Mouse (Mus musculus) limb, embryonic 14.5 days (tissue): Measurements from ENCODE around the gene Rims3. TPM values are rescaled to one million over a fixed set of nuclear protein-coding genes. Genes with fewer than 3 reads are reported as not detected.

Source experiments
- ATAC-seq: fragments of 200-750 bp; cut with Nextera tagmentation; 2 replicates; pipeline ENCODE4 v1.8.0; 2017; ENCODE audit warnings: low read depth, moderate number of reproducible peaks, moderate TSS enrichment; ENCODE audit not compliant: low FRiP score
- DNase-seq: peaks from one replicate; pipeline ENCODE4 v3.0.0-alpha.2; 2015; ENCODE audit warnings: low spot score
- H3K27ac ChIP-seq: fragments of 300-500 bp; sonication (generic); replicated peaks from 2 replicates; pipeline ENCODE4 v1.5.1; 2014; ENCODE audit warnings: low read depth, mild to moderate bottlenecking, low read length, moderate library complexity, mixed read lengths
- H3K27me3 ChIP-seq: fragments of 300-500 bp; sonication (generic); 2 replicates; pipeline ENCODE4 v1.6.1; 2014; ENCODE audit warnings: low read length, mixed read lengths; ENCODE audit not compliant: control insufficient read depth, insufficient read depth
- H3K36me3 ChIP-seq: fragments of 300-500 bp; sonication (generic); 2 replicates; pipeline ENCODE4 v1.6.1; 2014; ENCODE audit warnings: mild to moderate bottlenecking, low read length, moderate library complexity, mixed read lengths; ENCODE audit not compliant: control insufficient read depth, insufficient read depth
- H3K4me1 ChIP-seq: fragments of 300-500 bp; sonication (generic); 2 replicates; pipeline ENCODE4 v1.6.1; 2014; ENCODE audit warnings: antibody characterized with exemption, low read length, mixed read lengths; ENCODE audit not compliant: control insufficient read depth, insufficient read depth
- H3K4me2 ChIP-seq: fragments of 300-500 bp; sonication (generic); replicated peaks from 2 replicates; pipeline ENCODE4 v1.6.1; 2014; ENCODE audit warnings: low read depth, mild to moderate bottlenecking, low read length, moderate library complexity; ENCODE audit not compliant: severe bottlenecking
- H3K4me3 ChIP-seq: fragments of 300-500 bp; sonication (generic); replicated peaks from 2 replicates; pipeline ENCODE4 v1.5.1; 2014; ENCODE audit warnings: low read length
- H3K9ac ChIP-seq: fragments of 300-500 bp; sonication (generic); 2 replicates; pipeline ENCODE4 v1.6.1; 2014; ENCODE audit warnings: mild to moderate bottlenecking, low read depth, low read length, moderate library complexity; ENCODE audit not compliant: severe bottlenecking
- H3K9me3 ChIP-seq: fragments of 300-500 bp; sonication (generic); 2 replicates; pipeline ENCODE4 v1.6.1; 2016; ENCODE audit warnings: low read length; ENCODE audit not compliant: control insufficient read depth
- POLR2A ChIP-seq: fragments of 200-500 bp; IDR thresholded peaks from 2 replicates; pipeline ENCODE4 v1.8.0; 2012; ENCODE audit warnings: inconsistent platforms, mild to moderate bottlenecking, moderate library complexity, borderline replicate concordance; ENCODE audit not compliant: insufficient read depth, insufficient read length; ENCODE audit errors: extremely low read depth
- WGBS: fragments of 180-500 bp; shearing (Covaris S2); extraction: QIAGEN DNeasy Blood & Tissue Kit; methylation state at CpG from one replicate; pipeline ENCODE4 v1.1.7; 2014; 5-methylcytosine and 5-hydroxymethylcytosine counted together
- polyA plus RNA-seq, 2 experiments: library from polyadenylated mRNA; depleted of rRNA in 1 of 2; stranded (reverse) in 1 of 2; unstranded in 1 of 2; fragments of >200 nt; fragmentation: Nextera tagmentation in 1 of 2; extraction: Ambion mirVana in 1 of 2; gene quantifications; 2 replicates each; pipeline versions ENCODE4 v1.2.1 to v1.2.3; 2012 to 2014

Rims3 gene
- polyA plus RNA-seq, 2 experiments = 0.55 to 0.75 TPM

DNA sequence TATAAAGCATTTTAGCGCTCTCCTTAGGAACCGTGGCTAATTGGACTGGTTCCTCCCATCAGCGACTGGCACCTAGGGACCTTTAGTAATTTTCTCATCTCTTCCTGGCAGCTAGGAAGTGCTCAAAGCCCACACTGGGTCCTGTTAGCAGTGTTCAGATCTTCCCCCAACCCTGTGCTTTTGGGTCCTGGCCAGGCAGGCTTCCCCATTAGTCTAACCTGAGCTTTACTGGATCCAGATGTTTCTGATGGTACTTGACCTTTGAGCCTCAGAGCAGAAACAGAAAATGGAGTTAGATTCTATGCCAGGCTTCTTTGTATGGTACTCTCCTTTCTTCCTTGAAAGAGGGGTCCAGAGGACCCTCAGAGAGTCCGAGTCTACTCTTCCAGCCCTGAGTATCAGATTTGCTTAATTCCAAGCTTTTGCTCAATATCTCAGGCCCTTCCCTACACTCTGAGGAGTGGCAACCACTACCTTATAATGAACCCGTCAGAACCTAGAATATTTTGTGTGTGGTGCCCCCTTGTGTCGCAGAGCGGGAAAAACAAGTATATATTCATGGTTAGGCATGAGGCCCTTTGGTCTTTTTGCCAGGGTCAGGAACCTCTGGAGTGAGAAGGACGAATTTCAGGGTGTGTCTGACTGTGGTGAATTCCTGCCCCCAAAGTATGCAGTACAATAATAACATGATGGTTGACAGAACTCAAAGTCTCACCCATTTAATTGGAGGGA lies 32.9 kb downstream of the Rims3 start:
- Histone ChIP-seq H3K9ac (no peak overlapping the region), H3K9me3 (no peaks in the 10 kb centered on the region), H3K27me3 (no peaks in the 10 kb centered on the region), H3K4me3 (no peak overlapping the region), H3K36me3 (no peaks in the 10 kb centered on the region), H3K4me1 (peaks cover 7% of the 10 kb centered on the region; the same call in 1 of the 2 replicates), H3K4me2 (no peak overlapping the region), H3K27ac (no peak overlapping the region)
- no peak for ATAC-seq
- WGBS = 16% methylated on average over 8 of the region's 8 CpGs
- peak; percentile 13 for DNase-seq
- no peak for TF ChIP-seq POLR2A

DNA sequence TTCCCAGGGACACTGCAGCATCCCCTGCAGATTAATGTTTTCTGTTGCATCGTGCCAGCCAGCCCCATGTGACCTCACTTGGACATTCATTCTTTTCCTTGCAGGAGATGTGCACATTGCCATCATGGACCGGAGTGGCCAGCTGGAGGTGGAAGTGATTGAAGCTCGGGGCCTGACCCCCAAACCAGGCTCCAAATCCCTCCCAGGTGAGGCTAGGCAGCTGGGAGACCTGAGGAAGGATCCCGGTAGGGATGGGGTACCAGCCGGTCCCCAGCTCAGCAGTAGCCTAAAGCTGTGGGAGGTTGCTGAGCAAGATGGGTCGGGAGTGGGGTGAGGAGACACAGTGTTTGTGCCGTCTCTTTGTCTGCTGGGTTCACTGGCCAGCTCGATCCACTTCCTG lies 34.3 kb downstream of the Rims3 start:
- no peak for TF ChIP-seq POLR2A
- Histone ChIP-seq H3K27me3 (no peaks in the 10 kb centered on the region), H3K4me2 (no peak overlapping the region), H3K4me3 (no peak overlapping the region), H3K27ac (no peak overlapping the region), H3K36me3 (no peaks in the 10 kb centered on the region), H3K9me3 (no peaks in the 10 kb centered on the region), H3K9ac (no peak overlapping the region), H3K4me1 (peaks cover 7% of the 10 kb centered on the region; the same call in 1 of the 2 replicates)
- WGBS = 69% methylated on average over 8 of the region's 8 CpGs
- no peak for DNase-seq
- ATAC-seq = no peak

DNA sequence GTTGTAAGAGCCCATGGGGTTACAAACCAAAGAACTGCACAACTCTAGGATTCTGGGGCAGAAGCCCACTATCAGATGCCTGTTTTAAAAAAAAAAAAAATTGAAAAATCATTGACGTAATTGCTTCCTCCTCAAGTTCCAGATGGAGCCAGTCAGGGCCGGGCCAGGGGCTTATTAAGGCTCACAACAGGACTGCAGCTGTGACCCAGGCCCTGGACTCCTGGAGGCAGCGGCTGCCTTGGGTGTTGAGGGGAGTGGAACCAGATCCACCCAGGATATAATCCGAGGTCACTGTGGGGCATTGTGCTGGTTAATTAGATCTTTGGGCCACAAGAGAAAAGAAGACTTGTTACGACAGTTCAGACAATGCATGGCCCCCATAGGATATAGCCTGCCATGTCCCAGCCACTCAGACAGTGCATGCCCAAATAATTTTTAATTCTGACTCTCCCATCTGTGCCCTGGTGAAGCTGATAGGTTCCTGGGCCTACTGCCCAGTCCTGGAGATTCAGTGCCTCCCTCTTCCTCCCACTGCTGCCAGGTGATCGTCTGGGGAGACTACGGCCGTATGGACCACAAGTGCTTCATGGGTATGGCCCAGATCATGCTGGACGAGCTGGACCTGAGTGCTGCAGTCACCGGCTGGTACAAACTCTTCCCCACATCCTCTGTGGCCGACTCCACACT lies 36.3 kb downstream of the Rims3 start:
- Histone ChIP-seq H3K9me3 (no peaks in the 10 kb centered on the region), H3K4me3 (no peak overlapping the region), H3K27ac (no peak overlapping the region), H3K27me3 (no peaks in the 10 kb centered on the region), H3K36me3 (no peaks in the 10 kb centered on the region), H3K9ac (no peak overlapping the region), H3K4me2 (no peak overlapping the region), H3K4me1 (peaks cover 2% of the 10 kb centered on the region; the same call in 1 of the 2 replicates)
- TF ChIP-seq POLR2A = no peak
- DNase-seq (peak; percentile 7), ATAC-seq (peak; percentile 70)
- WGBS = 42% methylated on average over 11 of the region's 11 CpGs

DNA sequence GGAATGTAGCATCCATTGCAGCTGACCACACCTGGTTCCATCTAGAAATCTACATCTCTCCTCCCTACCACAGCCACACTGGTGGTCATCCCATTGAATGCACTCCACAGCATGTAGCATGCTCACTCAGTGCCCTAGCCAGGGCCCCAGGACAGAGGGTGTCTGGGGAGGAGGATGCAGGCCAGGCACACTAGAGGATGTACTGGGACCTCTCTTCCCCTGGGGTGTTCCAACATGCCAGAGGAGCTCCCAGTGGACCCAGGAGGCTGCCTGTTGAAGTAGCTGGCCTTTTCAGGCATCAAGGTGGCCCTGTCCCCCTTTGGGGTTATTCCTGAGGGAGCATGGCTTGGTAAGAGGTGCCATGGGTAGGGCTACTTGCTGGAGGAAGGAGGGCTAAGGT lies 37.3 kb downstream of the Rims3 start:
- DNase-seq (no peak), ATAC-seq (no peak)
- Histone ChIP-seq H3K27ac (no peak overlapping the region), H3K4me1 (no peaks in the 10 kb centered on the region), H3K36me3 (no peaks in the 10 kb centered on the region), H3K4me3 (no peak overlapping the region), H3K4me2 (no peak overlapping the region), H3K9me3 (no peaks in the 10 kb centered on the region), H3K9ac (no peak overlapping the region), H3K27me3 (no peaks in the 10 kb centered on the region)
- no peak for TF ChIP-seq POLR2A

DNA sequence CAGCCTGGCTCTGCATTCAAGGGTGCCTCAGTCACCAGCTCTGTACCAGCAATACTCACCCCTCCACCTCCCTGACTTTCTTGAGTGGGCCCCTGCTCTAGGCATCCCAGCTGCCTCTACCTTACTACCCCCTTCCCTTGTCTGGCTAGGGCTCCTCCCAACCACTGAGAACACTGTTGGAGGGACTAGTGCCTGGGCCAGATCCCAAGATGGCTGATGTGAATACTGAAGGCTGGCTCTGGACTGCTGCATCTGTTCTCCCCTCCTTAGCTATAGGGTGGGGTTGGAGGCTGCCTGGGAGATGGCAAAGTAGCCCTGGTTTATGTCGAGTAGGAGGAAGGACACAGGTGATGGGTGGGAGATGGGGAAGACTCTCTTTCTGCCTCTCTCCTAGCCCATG lies 37.9 kb downstream of the Rims3 start:
- no peak overlapping the region for H3K9ac ChIP-seq
- no peaks in the 10 kb centered on the region for H3K4me1 ChIP-seq
- no peaks in the 10 kb centered on the region for H3K27me3 ChIP-seq
- no peak overlapping the region for H3K4me2 ChIP-seq
- no peaks in the 10 kb centered on the region for H3K36me3 ChIP-seq
- no peak overlapping the region for H3K4me3 ChIP-seq
- WGBS = 54% methylated on average over 1 of the region's 1 CpGs
- DNase-seq (no peak), ATAC-seq (no peak)
- no peak overlapping the region for H3K27ac ChIP-seq
- no peak for TF ChIP-seq POLR2A
- no peaks in the 10 kb centered on the region for H3K9me3 ChIP-seq
